Mouse (Mus musculus) liver, adult (tissue): Measurements from ENCODE around the gene Notch2.

Experiments
- GATA4 ChIP-seq: IDR thresholded peaks from 2 replicates; pipeline ENCODE4 v1.6.1; 2014; ENCODE audit warnings: mild to moderate bottlenecking, low read length; ENCODE audit not compliant: insufficient replicate concordance

Gene Notch2

GRCm38 (mm10) chr3:98086441-98086840 is 73.1 kb downstream of the Notch2 start:
- no peak for TF ChIP-seq GATA4

- no peak for TF ChIP-seq GATA4
Observed at GRCm38 (mm10) chr3:98086860-98087259, 73.5 kb downstream of the Notch2 start.

- no peak for TF ChIP-seq GATA4
Observed at GRCm38 (mm10) chr3:98087551-98087950, 74.2 kb downstream of the Notch2 start.

- no peak for TF ChIP-seq GATA4
Observed at GRCm38 (mm10) chr3:98089702-98090101, 76.4 kb downstream of the Notch2 start.

GRCm38 (mm10) chr3:98090129-98090528 is 76.8 kb downstream of the Notch2 start:
- TF ChIP-seq GATA4 = no peak

DNA sequence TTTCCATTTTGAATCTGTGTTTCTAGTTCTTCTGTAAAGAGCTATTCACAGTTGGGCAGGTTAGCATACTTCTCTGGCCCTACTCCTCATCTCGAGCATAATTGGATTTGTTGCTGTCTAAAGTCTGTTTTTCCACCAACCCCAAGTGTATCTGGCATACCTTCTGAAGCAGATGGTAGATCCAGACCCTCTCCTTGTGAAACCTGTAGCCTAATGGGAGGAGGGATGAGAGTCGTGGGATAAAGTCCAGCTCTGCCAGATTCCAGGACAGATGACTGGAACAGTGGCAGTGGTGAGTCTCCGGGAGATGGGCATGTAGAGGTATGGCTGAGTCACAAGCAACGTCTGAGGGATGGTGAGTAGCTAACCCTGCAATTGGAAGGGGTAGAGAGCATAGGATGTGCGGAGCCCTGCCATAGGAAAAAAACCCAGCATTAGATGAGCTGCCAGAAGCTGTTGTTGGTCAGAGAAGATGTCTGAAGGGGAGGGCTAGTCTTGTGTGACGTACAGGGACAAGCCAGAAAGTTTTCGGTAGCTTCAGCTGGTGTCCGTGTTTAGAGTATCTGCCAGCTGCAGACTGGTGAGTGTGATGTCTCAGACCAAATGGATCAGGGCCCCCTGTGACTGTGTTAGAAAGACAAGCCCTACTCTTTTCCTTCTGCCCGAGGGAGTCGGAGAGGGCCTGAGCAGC is 79.5 kb downstream of the Notch2 start:
- no peak for TF ChIP-seq GATA4

DNA sequence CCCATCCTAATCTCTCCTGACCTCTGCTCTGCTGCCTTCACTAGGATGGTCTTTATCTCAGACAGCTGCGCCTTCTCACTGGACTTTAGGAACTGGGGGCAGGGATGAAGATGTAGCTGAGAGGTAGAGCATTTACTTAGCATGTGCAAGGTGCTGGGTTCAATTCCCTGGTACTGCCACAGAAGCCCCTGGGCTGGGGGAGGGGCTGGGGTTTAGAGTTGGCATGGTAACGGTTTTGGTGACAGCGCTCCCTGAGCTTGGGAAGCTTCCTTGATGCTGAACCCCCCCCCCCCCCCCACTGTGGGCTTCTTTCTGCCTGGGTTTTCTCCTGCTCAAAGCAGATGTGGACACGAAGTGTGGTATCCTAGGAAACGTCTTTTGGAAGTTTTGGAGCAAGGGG is 80.6 kb downstream of the Notch2 start:
- no peak for TF ChIP-seq GATA4

- no peak for TF ChIP-seq GATA4
Observed at GRCm38 (mm10) chr3:98094629-98095583, 81.6 kb downstream of the Notch2 start.

DNA sequence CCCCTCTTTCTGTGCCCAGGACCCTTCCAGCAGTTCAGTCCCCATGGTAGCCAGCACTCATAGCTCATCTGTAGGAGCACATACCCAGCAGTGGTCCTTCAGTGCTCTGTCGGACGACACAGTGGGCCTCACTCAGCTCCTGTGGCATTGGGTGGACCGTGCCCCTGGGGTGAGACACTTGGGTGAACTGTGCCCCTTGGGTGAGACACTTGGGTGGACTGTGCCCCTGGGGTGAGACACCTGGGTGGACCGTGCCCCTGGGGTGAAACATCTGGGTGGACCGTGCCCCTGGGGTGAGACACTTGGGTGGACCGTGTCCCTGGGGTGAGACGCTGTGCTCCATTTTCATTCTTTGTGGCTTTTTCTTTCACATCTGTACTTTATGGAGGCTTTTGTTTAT is 83.7 kb downstream of the Notch2 start:
- no peak for TF ChIP-seq GATA4

- TF ChIP-seq GATA4 = no peak
Observed at GRCm38 (mm10) chr3:98098676-98099075, 85.3 kb downstream of the Notch2 start.

GRCm38 (mm10) chr3:98099287-98099686 is 86.0 kb downstream of the Notch2 start:
- TF ChIP-seq GATA4 = no peak

GRCm38 (mm10) chr3:98101541-98101940 is 88.2 kb downstream of the Notch2 start:
- no peak for TF ChIP-seq GATA4

- TF ChIP-seq GATA4 = no peak
Observed at GRCm38 (mm10) chr3:98104851-98105471, 91.6 kb downstream of the Notch2 start.

GRCm38 (mm10) chr3:98105496-98105895 is 92.2 kb downstream of the Notch2 start:
- no peak for TF ChIP-seq GATA4

DNA sequence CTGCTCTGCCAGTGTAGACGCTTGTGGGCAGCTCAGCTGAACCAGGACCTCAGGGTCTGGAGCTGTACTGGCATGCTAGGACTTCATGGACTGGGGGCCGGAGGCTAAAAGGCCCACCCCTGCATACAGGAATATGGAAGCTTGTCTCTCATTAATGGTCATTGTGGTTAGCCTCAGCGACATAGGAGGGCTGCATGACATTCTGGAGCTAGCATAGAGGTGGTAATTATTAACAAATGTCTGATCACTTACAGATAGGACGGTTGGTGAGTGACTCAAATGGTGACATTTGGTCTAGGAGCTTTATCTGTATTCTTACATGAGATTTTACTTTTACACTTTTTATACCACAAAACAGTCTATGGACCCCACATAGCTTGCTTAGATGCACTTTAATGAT is 92.8 kb downstream of the Notch2 start:
- no peak for TF ChIP-seq GATA4
